Mouse (Mus musculus): ENCODE data around the gene Dach1. TPM values are rescaled to one million over a fixed set of nuclear protein-coding genes. Genes with fewer than 3 reads are reported as not detected.

The Dach1 gene
- total and polyA plus RNA-seq, 3 experiments = not detected

DNA sequence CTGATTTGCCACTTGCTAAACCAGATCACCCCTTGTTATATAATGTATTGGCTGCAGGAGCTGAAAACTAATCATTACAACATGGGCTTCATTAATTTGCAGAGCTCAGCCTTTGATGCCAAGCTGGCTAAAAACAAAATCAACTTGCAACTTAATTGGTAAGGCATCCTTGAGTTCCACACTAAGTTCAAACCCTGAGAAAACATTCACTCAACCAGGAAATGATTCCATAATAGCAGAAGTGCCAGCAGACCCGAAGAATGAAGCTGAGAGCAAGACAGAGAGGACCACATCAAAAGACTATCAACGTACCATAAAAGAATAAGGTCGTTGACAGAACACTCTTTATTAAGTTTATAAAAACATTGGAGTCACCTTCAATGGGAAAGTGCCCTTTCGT, 35.0 kb downstream of the Dach1 start:
- Histone ChIP-seq H3K9ac (ENCODE audit: control insufficient read depth, low read depth, low read length, poor library complexity, severe bottlenecking) (no peak overlapping the region), H3K36me3 (ENCODE audit: control insufficient read depth in 1 of 2, insufficient read depth in 2 of 2, low read length in 2 of 2) (no peaks in the 10 kb centered on the region), H3K27ac (ENCODE audit: control insufficient read depth, low read depth, low read length) (no peak overlapping the region), H3K4me3 (ENCODE audit: control insufficient read depth in 1 of 2, insufficient read depth in 1 of 2, low read depth in 2 of 2, low read length in 2 of 2) (no peak overlapping the region), H3K27me3 (ENCODE audit: control insufficient read depth in 1 of 2, insufficient read depth in 2 of 2, low read length in 2 of 2) (no peaks in the 10 kb centered on the region), H3K79me2 (ENCODE audit: control insufficient read depth, insufficient read depth, low read length, poor library complexity) (no peaks in the 10 kb centered on the region), H3K9me3 (replicated peaks; ENCODE audit: insufficient read depth, low read length) (no peaks in the 10 kb centered on the region), H3K4me1 (ENCODE audit: control insufficient read depth in 1 of 2, insufficient read depth in 2 of 2, low read length in 2 of 2) (no peaks in the 10 kb centered on the region)
- TF ChIP-seq MEF2A (IDR thresholded peaks at IDR 0.05; ENCODE audit: extremely low read depth, insufficient replicate concordance, low read depth, low read length, poor library complexity, severe bottlenecking) (no peak), MYC (IDR thresholded peaks at IDR 0.05; ENCODE audit: low read depth, low read length) (no peak), CHD1 (IDR thresholded peaks at IDR 0.05; ENCODE audit: low read depth, low read length) (no peak), NRF1 (IDR thresholded peaks at IDR 0.05; ENCODE audit: insufficient read depth, low read depth, low read length, poor library complexity, severe bottlenecking) (no peak), RAD21 (IDR thresholded peaks at IDR 0.05; ENCODE audit: low read depth, low read length) (no peak), ZKSCAN1 (IDR thresholded peaks at IDR 0.05; ENCODE audit: low read depth, low read length) (no peak), ZNF384 (IDR thresholded peaks at IDR 0.05; ENCODE audit: low read depth, low read length) (no peak), EP300 (IDR thresholded peaks at IDR 0.05; ENCODE audit: low read depth in 1 of 2, low read length in 2 of 2) (no peak), USF2 (IDR thresholded peaks at IDR 0.05; ENCODE audit: borderline replicate concordance in 1 of 2, insufficient read depth in 1 of 2, low read depth in 1 of 2, low read length in 2 of 2) (no peak), TCF12 (IDR thresholded peaks at IDR 0.05; ENCODE audit: low read depth, low read length) (no peak), UBTF (IDR thresholded peaks at IDR 0.05; ENCODE audit: borderline replicate concordance, insufficient read depth, low read depth, low read length) (no peak), E2F4 (IDR thresholded peaks at IDR 0.05; ENCODE audit: borderline replicate concordance, low read depth, low read length) (no peak), ETS1 (IDR thresholded peaks at IDR 0.05; ENCODE audit: low read depth, low read length) (no peak), USF1 (IDR thresholded peaks at IDR 0.05; ENCODE audit: low read depth, low read length) (no peak), BHLHE40 (IDR thresholded peaks at IDR 0.05; ENCODE audit: borderline replicate concordance, low read depth, low read length) (no peak), ZC3H11A (IDR thresholded peaks at IDR 0.05; ENCODE audit: low read depth, low read length) (no peak), NELFE (IDR thresholded peaks at IDR 0.05; ENCODE audit: low read depth, low read length) (no peak), MAX (IDR thresholded peaks at IDR 0.05; ENCODE audit: low read length) (no peak)
- no peak for DNase-seq (ENCODE audit: low read depth, low spot score)

DNA sequence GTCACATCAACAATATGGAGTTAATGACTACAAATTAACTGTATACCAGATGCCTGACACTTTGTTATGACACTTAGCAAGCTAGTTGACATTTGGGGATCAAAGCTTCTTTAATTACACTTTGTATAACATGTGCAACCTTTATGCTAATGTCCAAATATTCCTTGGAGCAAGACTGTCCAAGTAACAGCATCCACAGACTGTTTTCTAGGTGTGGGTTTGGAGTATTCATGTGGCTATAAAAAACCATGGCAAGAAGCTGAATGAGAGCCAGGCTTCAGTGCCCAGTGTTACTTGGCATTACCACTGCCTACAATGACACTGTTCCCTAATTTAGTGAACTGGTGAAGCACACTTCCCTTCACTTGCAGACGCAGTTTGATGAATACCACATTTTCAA, 46.5 kb downstream of the Dach1 start:
- Histone ChIP-seq H3K36me3 (ENCODE audit: control insufficient read depth in 1 of 2, insufficient read depth in 2 of 2, low read length in 2 of 2) (no peaks in the 10 kb centered on the region), H3K27ac (ENCODE audit: control insufficient read depth, low read depth, low read length) (no peak overlapping the region), H3K4me3 (ENCODE audit: control insufficient read depth in 1 of 2, insufficient read depth in 1 of 2, low read depth in 2 of 2, low read length in 2 of 2) (no peak overlapping the region), H3K9ac (ENCODE audit: control insufficient read depth, low read depth, low read length, poor library complexity, severe bottlenecking) (no peak overlapping the region), H3K9me3 (replicated peaks; ENCODE audit: insufficient read depth, low read length) (no peaks in the 10 kb centered on the region), H3K79me2 (ENCODE audit: control insufficient read depth, insufficient read depth, low read length, poor library complexity) (no peaks in the 10 kb centered on the region), H3K4me1 (ENCODE audit: control insufficient read depth in 1 of 2, insufficient read depth in 2 of 2, low read length in 2 of 2) (no peaks in the 10 kb centered on the region), H3K27me3 (ENCODE audit: control insufficient read depth in 1 of 2, insufficient read depth in 2 of 2, low read length in 2 of 2) (no peaks in the 10 kb centered on the region)
- TF ChIP-seq MYC (IDR thresholded peaks at IDR 0.05; ENCODE audit: low read depth, low read length) (no peak), RCOR1 (IDR thresholded peaks at IDR 0.05; ENCODE audit: low read depth, low read length) (no peak), KAT2A (conservative IDR thresholded peaks at IDR 0.05; ENCODE audit: low read depth, low read length) (no peak), POLR2AphosphoS5 (IDR thresholded peaks at IDR 0.05; ENCODE audit: borderline replicate concordance, low read depth, low read length) (no peak), USF1 (IDR thresholded peaks at IDR 0.05; ENCODE audit: low read depth, low read length) (no peak), ZNF384 (IDR thresholded peaks at IDR 0.05; ENCODE audit: low read depth, low read length) (no peak), MAZ (IDR thresholded peaks at IDR 0.05; ENCODE audit: low read depth, low read length) (no peak), GABPA (IDR thresholded peaks at IDR 0.05; ENCODE audit: low read depth, low read length) (no peak)
- DNase-seq (ENCODE audit: low read depth, low spot score) = no peak

Measured in MEL (cell line).